Mouse (Mus musculus): ENCODE results near the gene S100b.

The S100b gene

DNA sequence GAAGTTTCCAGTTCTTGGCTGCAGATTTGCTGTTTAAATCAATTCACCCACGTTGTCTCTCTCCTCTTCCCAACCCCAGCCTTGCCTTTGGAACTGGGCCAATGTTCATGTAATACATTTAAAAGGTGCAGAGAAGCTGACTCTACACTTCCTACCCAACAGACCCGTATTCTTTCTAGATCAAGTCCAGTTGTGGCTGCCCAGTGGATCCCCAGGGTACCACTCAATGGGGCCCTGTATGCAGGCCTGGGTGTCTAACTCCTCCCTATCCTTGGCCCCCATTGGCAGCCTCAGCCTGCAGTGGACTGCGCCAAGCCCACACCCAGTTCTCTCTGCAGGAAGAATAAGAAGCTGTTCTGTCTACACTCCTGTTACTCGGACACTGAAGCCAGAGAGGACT is at the start of gene S100b:
S100b (plus strand) TSS at position 318 of the 400 bp plus-strand sequence.
- DNase-seq (ENCODE audit: low spot score in 2 of 2): no peak

DNA sequence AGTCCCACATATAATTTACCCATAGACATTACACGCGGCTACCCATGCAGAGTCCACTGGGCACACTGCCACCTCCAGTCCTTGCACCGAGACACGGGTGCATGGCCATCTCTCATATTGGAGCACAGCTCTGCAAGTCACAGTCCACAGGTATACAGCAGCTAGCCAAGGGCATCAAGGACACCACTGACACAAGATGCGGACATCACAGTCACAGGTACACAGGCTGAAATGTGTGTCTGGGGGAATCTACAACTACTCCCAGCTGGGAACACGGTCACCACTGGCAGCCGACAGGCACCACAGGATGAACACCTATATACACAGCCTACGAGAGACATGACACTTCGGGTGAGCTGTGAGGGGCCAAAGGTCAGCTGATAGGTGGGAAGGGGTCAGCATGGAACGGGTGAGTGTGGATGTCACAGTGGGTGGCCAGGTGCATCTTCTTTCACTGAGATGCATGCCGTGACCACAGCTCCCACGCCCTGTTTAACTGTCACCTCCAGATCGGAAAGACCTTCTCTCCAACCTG is 46.3 kb upstream of the S100b start:
- DNase-seq (ENCODE audit: low spot score in 2 of 2): no peak

DNA sequence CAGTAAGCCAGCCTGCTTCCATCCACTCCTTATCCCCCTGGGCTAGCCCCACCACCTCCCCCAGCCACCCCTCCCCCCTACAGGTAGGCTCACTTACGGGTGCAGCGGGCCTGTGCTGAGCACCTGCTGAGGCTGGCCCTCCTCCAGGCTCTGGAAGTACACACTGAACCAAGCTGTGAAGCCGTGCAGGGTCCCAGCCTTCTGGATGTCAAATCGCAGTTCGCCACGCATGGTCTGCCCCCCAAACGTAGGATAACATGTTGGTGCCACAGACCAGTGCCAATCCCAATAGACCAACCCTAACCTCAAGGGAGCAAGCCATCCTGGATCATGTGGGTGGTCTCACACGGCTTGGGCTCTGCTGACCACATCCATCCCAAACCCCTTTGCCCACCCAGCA is 44.4 kb upstream of the S100b start:
- DNase-seq (ENCODE audit: low spot score in 2 of 2): no peak

DNA sequence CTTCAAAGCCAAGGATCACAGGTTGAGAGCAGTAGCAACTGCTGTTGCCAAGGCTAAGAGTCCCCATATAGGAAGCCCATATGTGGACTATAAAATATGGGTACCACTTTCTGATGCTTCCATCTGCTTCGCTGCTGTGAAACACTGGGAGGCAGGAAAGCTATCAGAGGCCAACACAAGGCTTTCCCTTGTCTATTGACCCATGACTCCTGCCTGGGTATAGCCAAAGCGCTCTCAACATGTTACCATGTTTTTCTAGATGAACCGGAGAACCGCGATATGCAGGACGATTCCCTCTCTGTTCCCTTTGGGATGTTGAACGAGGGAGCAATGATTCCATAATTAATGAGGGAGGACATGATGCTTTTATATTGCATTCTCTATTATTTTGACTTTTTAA is 42.8 kb upstream of the S100b start:
- DNase-seq (ENCODE audit: low spot score in 2 of 2): no peak

DNA sequence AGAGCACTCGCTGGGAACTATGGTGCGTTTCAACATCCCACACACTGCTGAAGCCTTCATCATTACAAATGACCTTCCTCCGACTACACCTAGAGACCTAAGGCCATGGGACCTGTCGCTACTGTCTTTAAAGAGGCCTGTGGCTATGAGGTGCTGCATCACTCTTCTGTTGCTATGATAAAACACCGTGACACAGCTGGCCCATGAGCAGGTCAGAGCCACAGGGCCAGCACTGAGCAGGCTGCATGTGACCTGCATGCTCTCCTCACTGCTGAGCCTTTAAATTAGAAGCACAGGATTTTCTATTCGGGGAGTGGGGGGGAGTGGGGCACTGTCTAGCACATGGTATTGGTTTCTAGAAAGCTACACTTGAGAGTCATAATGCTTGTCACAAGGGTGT is 41.5 kb upstream of the S100b start:
- DNase-seq (ENCODE audit: low spot score in 2 of 2): no peak

DNA sequence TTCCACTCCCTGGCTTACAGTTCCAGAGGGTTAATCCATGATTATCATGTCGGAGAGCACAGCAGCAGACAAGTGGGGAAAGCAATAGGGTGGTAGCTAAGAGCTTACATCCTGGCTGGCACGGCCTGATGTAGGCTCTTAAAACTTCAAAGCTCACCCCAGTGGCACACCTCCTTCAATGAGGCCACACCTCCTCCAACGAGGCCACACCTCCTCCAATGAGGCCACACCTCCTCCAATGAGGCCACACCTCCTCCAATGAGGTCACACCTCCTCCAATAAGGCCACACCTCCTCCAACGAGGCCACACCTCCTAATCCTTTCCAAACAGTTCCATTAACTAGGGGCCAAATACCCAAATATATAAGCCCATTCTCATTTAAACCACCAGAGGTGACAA is 39.5 kb upstream of the S100b start:
- no peak for DNase-seq (ENCODE audit: low spot score in 2 of 2)

DNA sequence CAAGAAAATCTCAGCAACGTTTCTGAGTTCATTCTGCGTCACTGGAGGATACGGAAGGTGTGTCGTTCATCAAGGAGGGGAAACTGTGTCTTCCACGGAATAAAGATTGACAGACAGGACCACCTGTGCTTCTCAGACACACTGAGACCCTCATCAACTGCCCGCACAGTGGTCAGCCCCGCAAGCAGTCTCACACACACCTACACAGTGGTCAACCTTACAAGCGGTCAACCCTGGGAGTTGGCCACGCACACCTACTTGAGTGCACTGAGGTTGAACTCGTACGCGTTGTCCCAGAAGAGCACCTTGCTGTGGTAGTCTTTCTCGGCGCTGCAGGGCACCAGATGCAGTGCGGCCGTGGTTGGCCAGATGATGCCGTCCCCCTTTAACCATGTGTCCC is 36.6 kb upstream of the S100b start:
- DNase-seq (ENCODE audit: low spot score in 2 of 2): no peak

DNA sequence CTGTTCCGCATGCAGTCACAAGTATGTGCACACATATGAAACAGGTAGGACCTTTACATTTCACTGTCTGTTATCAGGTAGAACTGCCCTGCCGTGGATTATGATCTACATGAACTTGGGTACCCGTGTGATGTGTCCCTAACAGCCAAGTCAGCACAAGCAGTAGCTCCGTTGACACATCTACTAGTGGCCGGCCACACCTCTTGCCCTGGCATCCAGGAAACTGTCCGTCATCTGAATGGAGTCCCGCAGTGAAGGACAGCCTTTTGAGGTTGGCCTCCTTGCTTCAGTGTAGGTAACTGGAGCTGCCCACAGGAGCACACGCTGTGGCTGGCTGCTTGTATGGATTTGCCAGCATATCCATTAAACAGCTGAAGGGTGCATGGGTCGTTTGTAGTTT is 35.4 kb upstream of the S100b start:
- no peak for DNase-seq (ENCODE audit: low spot score in 2 of 2)

DNA sequence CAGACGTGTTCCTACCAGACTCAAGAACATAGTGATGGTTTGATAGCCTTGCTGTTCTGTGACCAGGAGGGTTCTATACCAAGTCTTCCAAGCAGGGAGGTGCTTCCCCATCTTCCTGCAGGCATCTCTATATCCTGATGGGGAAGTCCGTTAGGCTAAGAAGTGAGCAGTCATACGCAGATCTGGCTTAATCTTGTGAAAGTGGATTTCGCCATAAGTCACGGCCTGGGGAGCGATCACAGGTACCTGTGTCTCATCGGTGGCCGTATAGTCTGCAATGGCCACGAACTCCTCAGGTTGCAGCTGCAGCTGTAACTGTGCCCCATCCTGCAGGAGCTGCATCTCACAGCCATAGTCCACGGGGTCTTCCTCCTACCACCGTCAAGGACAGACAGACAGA is 27.7 kb upstream of the S100b start:
- no peak for DNase-seq (ENCODE audit: low spot score in 2 of 2)

DNA sequence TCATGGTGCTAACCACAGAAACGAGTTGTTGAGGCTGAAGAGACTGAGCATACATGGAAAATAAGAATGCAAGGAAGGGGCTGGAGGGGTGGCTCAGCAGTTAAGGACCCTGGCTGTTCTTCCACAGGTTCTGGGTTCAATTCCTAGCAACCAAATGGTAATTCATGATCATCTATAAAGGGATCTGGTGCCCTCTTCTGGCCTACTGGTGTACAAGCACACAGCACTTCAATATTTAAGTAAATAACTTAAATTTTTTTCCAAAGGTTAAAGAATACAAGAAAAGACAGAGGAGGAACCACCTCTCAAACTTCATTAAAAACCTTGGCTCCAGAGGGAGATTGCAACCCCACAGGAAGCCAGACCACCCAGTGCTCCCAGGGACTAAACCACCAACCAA is 24.0 kb upstream of the S100b start:
- DNase-seq (ENCODE audit: low spot score in 2 of 2): no peak

DNA sequence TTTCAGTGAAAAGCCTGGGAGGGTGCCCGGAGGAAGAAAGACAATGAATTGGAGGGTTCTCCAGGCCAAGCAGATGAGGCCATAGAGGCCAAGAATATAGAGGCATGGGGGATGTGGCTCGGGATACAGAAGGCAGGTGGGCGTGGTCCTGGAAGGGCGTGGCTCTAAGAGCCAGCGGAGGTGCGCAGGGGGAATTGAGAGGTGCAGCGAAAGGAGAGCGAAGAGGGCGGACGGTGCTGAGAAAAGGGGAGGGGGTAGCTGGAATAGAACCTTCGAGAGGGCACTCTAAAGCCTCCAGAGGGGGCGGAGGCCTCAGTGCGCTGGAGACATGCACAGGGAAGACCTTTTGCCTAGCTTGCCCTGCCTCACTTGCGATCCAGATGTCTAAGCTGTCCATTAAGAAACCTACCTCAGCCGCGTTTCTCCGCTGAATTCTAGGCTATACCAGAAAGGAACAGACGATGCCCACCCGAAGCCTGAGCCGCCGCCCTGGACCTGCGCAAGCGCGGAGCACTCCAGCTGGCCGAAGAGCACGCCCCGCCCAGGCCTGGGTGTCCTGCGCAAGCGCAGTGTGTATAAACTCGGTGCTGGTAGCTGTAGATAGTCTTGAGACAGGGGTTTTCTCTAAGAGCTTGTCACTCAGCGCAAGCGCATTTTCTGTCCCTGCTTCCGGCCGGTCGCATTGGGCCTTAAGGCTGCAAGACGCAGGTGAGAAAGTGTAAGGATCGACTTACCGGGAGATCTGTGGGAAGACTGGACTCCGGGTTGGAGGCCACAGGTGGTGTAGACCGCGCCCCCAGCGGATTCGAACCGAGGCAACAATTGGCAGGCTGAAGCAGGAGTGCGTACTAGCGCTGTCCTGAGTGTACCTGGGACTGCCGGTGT is 16.1 kb upstream of the S100b start, which contains the start of gene Prmt2:
Prmt2 (minus strand) TSS at position 525 of the 885 bp plus-strand sequence.
- peak; percentile 72 to 84 for DNase-seq (ENCODE audit: low spot score in 2 of 2)

DNA sequence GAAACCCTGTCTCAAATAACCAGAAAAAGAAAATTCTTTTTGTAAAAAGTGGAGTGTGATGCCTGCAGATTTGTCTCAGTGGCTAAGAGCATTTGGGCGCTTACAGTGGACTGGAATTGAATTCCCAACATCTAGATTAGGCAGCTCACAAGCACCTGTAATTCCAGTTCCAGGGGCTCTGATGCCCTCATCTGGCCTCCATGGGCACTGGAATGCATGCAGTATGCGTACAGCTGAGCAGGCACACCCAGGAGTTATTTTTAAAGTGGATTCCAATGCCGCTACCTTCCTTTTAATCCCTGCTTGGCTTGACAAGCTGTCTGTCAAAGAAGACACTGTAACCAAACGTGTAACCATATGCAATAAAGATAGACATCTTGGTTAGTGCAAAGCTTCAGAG is 14.3 kb upstream of the S100b start:
- no peak for DNase-seq (ENCODE audit: low spot score in 2 of 2)

DNA sequence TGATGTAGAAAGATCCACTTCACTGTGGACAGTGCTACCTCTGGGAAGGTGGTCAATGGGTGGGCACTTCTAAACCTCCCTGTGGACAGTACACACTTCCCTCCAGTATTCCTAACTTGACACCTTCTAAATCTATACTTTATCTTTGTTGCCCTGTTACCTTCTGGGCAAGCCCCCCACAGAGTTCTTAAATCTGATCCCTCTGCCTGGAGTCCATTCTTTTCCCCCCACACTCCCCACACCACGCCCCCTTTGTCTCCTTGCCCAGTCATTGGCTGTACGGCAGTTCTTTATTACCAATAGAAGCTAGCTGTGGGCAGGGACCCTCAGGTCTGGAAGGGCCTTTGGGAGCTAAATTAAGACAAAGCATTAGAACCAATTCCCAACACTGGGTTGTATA is 8.5 kb upstream of the S100b start:
- no peak for DNase-seq (ENCODE audit: low spot score in 2 of 2)

DNA sequence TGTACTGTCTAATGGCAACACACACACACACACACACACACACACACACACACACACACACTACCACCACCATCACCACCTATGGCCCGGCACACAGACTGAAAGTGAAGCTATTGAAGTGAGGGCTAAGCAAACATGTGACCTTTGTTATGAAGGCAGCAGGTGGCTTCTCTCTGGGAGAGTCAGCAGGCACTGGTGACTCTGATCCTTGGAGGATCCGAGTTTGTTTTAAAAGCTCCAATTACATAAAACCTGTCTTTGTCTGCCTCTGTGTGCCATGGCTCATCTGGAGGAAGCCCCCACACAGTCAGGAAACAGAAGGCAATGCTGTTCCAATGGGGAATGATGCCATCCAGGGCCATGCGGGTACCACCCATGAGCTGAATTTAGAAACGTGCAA is 7.1 kb upstream of the S100b start:
- DNase-seq (ENCODE audit: low spot score in 2 of 2): no peak

DNA sequence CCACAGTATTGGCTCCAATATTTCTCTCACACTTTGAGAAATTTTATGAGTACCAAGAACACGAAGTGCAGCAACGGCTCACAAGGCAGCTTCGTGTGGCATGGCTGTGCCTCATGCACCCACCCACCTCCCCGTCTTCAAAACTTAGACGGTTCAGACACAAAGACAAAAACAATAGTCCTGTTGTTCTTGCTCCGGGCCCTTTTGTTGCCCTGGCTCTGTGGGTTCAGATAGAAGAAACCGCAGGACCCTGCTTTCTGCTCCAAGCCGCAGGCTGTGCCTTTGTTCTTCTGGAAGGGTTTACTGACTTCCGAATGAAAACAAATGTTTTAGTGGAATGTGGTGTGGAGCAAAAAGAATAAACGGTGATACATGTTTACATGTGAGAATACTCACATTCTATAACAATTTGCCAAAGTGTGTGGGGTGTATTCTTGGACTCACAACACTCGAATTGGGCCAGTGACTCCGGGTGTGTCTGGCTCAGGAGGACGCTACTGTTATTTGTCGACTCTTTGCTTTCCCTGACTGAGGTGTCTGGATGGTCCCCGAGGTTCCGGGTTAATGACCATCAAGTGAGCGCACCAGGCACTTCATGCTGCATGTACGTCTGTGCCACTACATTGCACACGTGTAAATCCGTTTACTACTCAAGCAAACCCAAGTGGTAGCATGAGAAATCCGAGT is 5.5 kb upstream of the S100b start:
- no peak for DNase-seq (ENCODE audit: low spot score in 2 of 2)

DNA sequence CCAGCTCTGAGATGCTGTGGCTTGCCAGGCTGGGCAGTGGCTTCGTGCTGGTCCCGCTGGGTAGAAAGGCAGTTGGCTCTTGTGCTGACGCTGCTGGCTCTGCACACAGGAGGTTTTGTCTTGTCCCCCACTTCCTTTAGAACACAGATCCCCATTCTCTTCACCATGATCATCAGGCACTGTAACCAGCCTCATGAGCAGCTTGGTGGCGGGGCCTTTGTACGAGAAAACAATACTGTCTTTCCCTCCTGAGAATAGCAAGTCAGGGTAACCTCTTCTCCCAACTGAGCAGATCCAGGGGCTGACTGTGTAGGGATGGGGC is 5.0 kb upstream of the S100b start:
- DNase-seq (ENCODE audit: low spot score in 2 of 2): no peak

DNA sequence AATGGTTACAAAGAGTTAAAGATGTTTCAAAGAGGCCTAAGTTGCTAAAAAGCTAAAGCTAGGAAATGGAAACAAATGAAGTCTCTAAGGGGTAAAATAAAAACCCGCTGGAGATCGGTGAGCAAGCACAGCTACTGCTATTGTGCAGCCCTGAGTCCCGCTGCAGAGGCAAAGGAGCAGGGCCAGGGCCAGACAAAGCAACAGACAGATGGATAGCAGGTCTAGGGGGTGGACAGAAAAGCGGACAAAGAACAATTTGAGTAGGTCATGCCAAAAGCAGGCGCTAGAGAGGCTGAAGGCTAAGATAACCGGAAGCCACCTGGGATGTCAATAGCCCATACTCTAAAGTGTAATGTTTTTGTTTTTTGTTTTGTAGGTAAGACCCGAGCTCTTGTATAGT is 2.8 kb upstream of the S100b start:
- no peak for DNase-seq (ENCODE audit: low spot score in 2 of 2)

DNA sequence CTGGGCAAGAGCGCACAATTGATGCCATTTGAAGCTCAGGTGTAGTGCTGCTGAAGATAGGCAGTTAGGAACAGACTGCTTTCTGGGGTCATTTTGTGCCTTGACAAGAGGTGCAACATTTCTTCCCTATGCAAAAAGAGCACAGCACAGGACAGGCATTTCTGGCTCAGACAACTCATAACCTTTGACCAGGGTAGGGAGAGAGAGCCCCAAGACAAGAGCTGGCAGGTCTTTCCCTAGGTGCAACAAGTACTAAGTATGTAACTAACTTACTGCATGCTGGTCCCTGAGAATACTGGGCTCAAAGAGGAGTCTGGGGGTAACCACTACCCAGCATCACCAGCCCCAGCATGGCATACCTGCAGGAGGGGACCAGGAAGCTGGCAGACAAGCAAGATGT is 574 bp upstream of the S100b start:
- no peak for DNase-seq (ENCODE audit: low spot score in 2 of 2)

DNA sequence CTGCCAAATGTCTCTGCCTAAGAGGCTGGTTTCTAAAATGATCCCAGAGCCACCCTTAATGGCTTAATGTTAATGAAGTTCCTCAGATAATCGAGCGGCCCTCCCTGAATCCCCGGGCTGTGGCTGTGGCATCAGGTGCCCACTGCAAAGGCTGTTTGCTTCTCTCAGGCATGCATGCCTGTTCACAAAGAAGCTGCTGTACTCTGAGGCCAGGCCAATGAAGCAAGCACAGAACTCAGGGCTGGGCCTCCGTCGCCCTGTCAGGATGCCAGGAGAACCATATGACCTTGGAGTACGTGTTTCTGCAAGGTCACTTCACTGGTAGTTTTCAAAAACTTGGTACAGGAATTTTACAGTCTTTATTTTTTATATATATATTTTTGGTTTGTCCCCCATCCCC is 2.0 kb downstream of the S100b start:
- DNase-seq (ENCODE audit: low spot score in 2 of 2): no peak

DNA sequence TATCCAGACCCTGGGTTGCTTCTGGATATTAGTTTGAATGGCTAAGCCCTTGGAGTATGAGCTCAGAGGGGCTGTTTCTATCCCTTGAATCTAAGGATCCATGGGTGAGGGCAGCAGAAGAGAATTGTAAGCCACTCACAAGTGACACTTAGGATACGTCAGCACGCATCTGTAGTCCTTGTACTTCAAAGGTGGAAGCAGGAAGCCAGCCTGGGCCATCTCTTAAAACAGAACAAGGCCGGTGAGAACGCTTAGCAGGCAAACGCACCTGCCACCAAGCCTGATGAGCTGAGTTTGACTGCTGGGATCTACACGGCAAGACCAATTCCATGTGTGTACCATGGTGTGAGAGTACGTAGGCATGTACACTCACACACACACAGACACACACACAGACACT is 3.6 kb downstream of the S100b start:
- DNase-seq (ENCODE audit: low spot score in 2 of 2): no peak

DNA sequence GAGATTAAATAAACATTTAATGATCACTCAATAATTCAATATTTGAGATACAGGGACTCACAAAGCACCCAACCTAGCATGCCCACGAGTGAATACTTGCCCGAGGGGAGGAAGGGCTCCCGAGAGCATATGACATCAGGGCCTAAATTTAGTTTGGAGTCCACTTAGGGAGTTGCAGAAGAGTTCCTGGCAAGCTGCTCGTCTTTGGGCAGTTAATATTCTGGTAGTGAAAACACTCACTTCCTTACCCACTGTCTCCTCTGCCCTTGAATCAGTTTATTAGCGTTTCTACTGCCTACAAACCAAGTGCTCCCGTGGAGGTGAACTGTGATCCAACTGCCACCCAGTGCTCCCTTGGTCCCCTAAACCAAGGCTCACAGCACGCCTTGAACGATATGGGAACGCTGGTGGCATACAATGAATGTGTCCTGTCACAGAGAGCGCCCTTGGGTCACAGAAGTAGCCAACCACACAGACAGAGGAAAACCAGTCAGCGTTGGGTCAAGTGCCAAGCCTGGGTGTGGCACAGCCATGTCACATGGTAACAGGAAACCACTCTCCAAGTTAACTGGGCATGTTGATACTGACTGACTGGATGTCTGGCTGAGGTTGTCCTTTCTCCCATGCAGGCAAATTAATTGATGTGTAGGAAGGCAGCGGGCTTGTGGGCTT is 4.2 kb downstream of the S100b start:
- DNase-seq (ENCODE audit: low spot score in 2 of 2): no peak

DNA sequence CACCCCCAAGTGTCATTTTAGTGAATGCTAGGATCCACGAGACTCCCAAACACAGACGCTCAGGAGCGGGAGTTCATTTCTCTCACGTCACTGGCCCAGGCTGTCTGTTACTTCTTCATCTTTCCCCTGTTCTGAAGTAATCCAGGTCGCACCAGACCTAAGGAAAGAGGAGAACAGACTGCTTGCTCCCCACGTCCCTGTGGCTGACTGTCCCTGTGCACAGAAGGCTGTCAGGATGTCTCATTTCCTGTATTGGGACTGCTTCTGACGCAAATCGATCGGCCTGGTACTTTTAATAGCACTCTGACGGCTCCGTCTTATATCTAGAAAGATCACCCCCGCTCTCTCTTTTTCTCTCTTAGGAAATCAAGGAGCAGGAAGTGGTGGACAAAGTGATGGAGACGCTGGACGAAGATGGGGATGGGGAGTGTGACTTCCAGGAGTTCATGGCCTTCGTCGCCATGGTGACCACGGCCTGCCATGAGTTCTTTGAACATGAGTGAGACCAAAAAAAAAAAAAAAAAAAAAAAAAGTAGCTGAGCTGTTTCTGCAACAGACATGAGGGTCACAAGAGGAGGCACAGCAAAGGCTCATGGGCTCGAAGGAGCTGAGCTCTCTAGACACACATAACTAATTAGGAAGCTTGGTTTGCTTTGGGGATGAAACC is 6.0 kb downstream of the S100b start:
- no peak for DNase-seq (ENCODE audit: low spot score in 2 of 2)
